Mouse (Mus musculus) bone marrow macrophage, adult 2 months (primary cell): ENCODE results near the gene Gimap7.

Source experiments
- CTCF ChIP-seq: IDR thresholded peaks from 2 replicates; pipeline ENCODE4 v1.5.1; 2012; ENCODE audit warnings: low read depth, mild to moderate bottlenecking, low read length, moderate library complexity
- POLR2A ChIP-seq: IDR thresholded peaks from 2 replicates; pipeline ENCODE4 v1.6.1; 2012; ENCODE audit warnings: mild to moderate bottlenecking, low read depth, low read length, borderline replicate concordance

DNA sequence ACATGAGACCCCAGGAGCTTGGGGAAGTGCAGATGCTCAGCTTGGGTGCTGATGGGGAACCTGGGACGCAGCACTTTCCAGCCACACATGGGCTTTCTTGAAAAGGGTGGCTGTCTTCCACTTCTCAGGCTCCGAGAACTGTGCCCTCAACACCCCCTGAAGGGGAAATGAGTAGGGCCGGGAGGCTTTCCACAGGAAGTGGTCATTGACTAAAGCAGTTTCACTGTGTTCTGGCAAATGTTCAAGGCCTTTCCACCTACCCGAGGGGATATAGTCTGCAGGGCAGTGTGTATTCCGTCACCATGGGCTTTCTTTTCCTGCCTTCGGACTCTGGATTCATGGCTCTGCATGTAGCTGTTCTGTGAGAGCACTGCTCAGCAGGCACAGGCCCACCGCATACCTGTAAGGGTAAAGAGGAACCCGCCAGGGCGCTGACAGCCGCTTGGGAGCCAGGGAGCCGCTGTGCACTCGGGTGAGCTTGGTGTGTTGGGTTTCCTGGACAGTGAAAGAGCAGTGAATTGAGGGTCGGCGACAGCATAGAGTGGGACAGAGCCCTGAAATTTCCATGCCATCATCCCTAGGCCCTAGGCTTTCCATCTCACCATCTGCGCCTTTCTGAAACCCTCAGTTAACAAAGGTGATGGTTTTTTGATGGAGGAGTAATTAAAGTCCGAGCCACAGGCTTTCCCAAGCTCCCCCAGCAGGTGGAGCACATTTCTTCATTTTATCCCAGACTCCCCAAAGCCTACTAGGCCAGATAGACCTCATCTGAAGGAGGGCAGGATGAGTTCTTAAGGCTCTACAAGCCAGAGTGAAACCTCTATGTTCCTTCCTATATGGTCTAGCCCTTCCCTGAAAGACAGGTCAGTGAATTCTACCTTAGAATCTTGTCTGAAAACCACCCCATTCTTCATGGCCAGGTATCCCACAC, 27.8 kb downstream of the Gimap7 start, which contains the start of gene Gimap5:
- TF ChIP-seq CTCF: peak; percentile 35; the same call in 1 of the 2 replicates
- no peak for TF ChIP-seq POLR2A
